Mouse (Mus musculus): ENCODE measurements around the gene Cpa4. TPM values are rescaled to one million over a fixed set of nuclear protein-coding genes. Genes with fewer than 3 reads are reported as not detected.

The Cpa4 gene
- polyA plus RNA-seq, 1 experiment from 2014 or later = 1.7 TPM

DNA sequence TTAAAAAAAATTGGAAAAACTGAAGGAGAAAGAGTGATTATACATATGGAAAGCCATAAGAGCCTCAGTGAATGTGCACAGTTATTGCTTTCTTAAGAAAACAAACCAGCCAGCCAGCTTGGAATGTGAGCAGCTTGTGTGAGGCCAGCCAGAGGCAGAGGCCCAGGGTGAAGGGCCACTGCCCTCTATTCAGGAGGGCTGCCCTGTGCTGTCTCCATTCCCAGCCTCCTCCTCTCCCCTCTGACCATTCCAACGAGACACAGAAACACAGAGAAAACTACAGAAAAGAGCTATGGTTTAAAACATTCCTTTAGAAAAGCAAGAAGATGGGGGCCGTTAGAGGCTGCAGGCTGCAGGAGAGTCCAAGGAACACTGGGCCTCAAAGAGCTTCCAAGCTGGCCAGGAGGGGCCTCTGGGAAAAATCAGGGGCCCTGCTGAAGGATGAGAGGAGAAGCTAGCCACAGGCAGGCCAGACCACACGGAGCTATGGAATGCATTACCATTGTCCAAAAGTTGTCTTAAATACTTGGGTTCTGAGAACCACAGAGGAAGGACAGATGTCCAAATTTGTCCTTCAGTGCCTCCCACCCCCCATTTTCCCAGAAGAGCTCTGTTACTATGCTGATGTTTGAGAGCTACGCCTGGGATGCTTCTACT is 68.1 kb downstream of the Cpa4 start:
- DNase-seq (ENCODE audit: low spot score) (peak; percentile 46), ATAC-seq (ENCODE audit: insufficient number of reproducible peaks, low FRiP score, low TSS enrichment, low read depth) (peak; percentile 69; the same call in 1 of the 2 replicates)
- Histone ChIP-seq H3K4me3 (ENCODE audit: low read depth, low read length) (no peak overlapping the region), H3K36me3 (ENCODE audit: control insufficient read depth, insufficient read depth, low read length) (no peaks in the 10 kb centered on the region), H3K4me1 (ENCODE audit: control insufficient read depth, insufficient read depth, low read length) (peaks cover 18% of the 10 kb centered on the region), H3K9ac (ENCODE audit: low read length) (peak overlapping the region; percentile 41; the same call in 1 of the 2 replicates), H3K9me3 (ENCODE audit: control insufficient read depth, low read length) (no peaks in the 10 kb centered on the region), H3K27ac (replicated peaks; ENCODE audit: low read depth, low read length) (peak overlapping the region; percentile 96), H3K4me2 (ENCODE audit: low read depth, severe bottlenecking) (no peak overlapping the region), H3K27me3 (ENCODE audit: control insufficient read depth, insufficient read depth, low read length) (no peaks in the 10 kb centered on the region)
- WGBS = 42% methylated on average over 4 of the region's 4 CpGs

DNA sequence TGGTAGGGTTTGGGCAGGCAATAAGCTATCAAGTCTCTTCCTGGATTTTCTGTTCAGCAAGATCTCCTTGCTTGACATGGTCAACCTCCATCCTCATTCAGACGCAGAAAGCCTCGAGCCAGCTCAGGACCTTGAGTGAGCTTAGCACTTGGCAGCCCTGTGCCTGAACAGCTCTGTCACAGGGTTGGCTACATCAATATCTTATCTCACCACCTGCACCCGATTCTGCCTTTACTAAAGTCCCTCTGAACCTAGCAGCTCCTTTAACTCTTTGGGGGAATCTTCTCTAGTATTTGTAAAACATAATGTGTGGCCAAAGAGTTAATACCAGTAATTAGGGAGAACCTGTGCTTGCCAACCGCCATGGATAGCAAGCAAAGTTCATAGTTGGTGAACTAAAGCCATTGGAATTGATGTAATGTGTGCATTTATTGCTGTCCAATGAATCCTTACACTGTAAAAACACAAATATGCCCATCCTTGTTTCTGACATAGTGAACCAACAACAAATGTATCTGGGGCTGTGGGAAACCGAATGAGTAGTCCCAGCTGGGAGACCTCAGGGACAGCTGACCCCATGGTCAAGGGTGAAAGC is 70.6 kb downstream of the Cpa4 start, which contains the start of gene Cpa1:
Cpa1 (plus strand) TSS at position 545 of the 595 bp plus-strand sequence.
- DNase-seq (ENCODE audit: low spot score) (no peak), ATAC-seq (ENCODE audit: insufficient number of reproducible peaks, low FRiP score, low TSS enrichment, low read depth) (no peak)
- no peaks in the 10 kb centered on the region for H3K9me3 ChIP-seq (ENCODE audit: control insufficient read depth, low read length)
- H3K9ac ChIP-seq (ENCODE audit: low read length) = no peak within 1 kb of the TSS
- peaks cover 16% of the 10 kb centered on the region for H3K4me1 ChIP-seq (ENCODE audit: control insufficient read depth, insufficient read depth, low read length)
- no peaks in the 10 kb centered on the region for H3K36me3 ChIP-seq (ENCODE audit: control insufficient read depth, insufficient read depth, low read length)
- 90% methylated on average over 5 of the region's 5 CpGs for WGBS
- H3K27ac ChIP-seq (replicated peaks; ENCODE audit: low read depth, low read length) = no peak within 1 kb of the TSS
- H3K4me2 ChIP-seq (ENCODE audit: low read depth, severe bottlenecking) = no peak within 1 kb of the TSS
- H3K27me3 ChIP-seq (ENCODE audit: control insufficient read depth, insufficient read depth, low read length) = no peaks in the 10 kb centered on the region
- H3K4me3 ChIP-seq (ENCODE audit: low read depth, low read length) = no peak within 1 kb of the TSS

Other genes starting within 250 kb of the Cpa4 start
- gene Zc3hc1, start 177.3 kb upstream of the Cpa4 start, polyA plus RNA-seq (2014; fragmentation: Nextera tagmentation; extraction: Ambion mirVana) = 87.8 and 93.7 TPM in 2 replicates
- gene Klhdc10, start 166.5 kb upstream of the Cpa4 start, polyA plus RNA-seq (2014; fragmentation: Nextera tagmentation; extraction: Ambion mirVana) = 46.0 and 49.4 TPM in 2 replicates
- 44.5 and 50.0 TPM in 2 replicates for gene Tmem209, start 58.6 kb upstream of the Cpa4 start, polyA plus RNA-seq (2014; fragmentation: Nextera tagmentation; extraction: Ambion mirVana)
- 0.17 and 0.28 TPM in 2 replicates for gene Ssmem1, start 58.5 kb upstream of the Cpa4 start, polyA plus RNA-seq (2014; fragmentation: Nextera tagmentation; extraction: Ambion mirVana)
- 89.6 and 94.4 TPM in 2 replicates for gene Cpa2, start 26.8 kb upstream of the Cpa4 start, polyA plus RNA-seq (2014; fragmentation: Nextera tagmentation; extraction: Ambion mirVana)
- 0.33 and 0.55 TPM in 2 replicates for gene Cpa5, start 42.6 kb downstream of the Cpa4 start, polyA plus RNA-seq (2014; fragmentation: Nextera tagmentation; extraction: Ambion mirVana)
- 0.27 TPM in 1 of 2 replicates, not detected in the other for gene Cpa1, start 70.8 kb downstream of the Cpa4 start, polyA plus RNA-seq (2014; fragmentation: Nextera tagmentation; extraction: Ambion mirVana)
- 43.2 and 48.9 TPM in 2 replicates for gene Cep41, start 125.4 kb downstream of the Cpa4 start, polyA plus RNA-seq (2014; fragmentation: Nextera tagmentation; extraction: Ambion mirVana)
- gene Mest, start 155.2 kb downstream of the Cpa4 start, polyA plus RNA-seq (2014; fragmentation: Nextera tagmentation; extraction: Ambion mirVana) = 2,834 and 2,987 TPM in 2 replicates

All from limb, embryonic 11.5 days (tissue).